Mouse (Mus musculus) heart, embryonic 16.5 days (tissue): ENCODE measurements around the gene Gm10974. TPM values are rescaled to one million over a fixed set of nuclear protein-coding genes. Genes with fewer than 3 reads are reported as not detected.

Experiments used
- ATAC-seq: fragments of 200-750 bp; cut with Nextera tagmentation; replicated peaks from 2 replicates; pipeline ENCODE4 v1.8.0; 2017; ENCODE audit warnings: moderate number of reproducible peaks; ENCODE audit not compliant: insufficient read depth, low FRiP score; ENCODE audit errors: extremely low read depth
- H3K27ac ChIP-seq: fragments of 300-500 bp; sonication (generic); 2 replicates; pipeline ENCODE4 v1.5.1; 2014; ENCODE audit warnings: mild to moderate bottlenecking, low read length, control low read depth, moderate library complexity
- H3K27me3 ChIP-seq: fragments of 300-500 bp; sonication (generic); 2 replicates; pipeline ENCODE4 v1.6.1; 2014; ENCODE audit warnings: low read length, mixed read lengths; ENCODE audit not compliant: control insufficient read depth, insufficient read depth
- H3K36me3 ChIP-seq: fragments of 300-500 bp; sonication (generic); 2 replicates; pipeline ENCODE4 v1.6.1; 2014; ENCODE audit not compliant: control insufficient read depth, insufficient read depth
- H3K4me1 ChIP-seq: fragments of 300-500 bp; sonication (generic); 2 replicates; pipeline ENCODE4 v1.6.1; 2014; ENCODE audit warnings: low read length, mixed read lengths; ENCODE audit not compliant: control insufficient read depth, insufficient read depth
- H3K4me2 ChIP-seq: fragments of 300-500 bp; sonication (generic); 2 replicates; pipeline ENCODE4 v1.6.1; 2014; ENCODE audit warnings: low read depth, mild to moderate bottlenecking, control low read depth, low read length
- H3K4me3 ChIP-seq: fragments of 300-500 bp; sonication (generic); 2 replicates; pipeline ENCODE4 v1.5.1; 2014; ENCODE audit warnings: mild to moderate bottlenecking, control low read depth, low read length
- H3K9ac ChIP-seq: fragments of 300-500 bp; sonication (generic); 2 replicates; pipeline ENCODE4 v1.6.1; 2014; ENCODE audit warnings: low read length, control low read depth
- H3K9me3 ChIP-seq: fragments of 300-500 bp; sonication (generic); replicated peaks from 2 replicates; pipeline ENCODE4 v1.6.1; 2016; ENCODE audit warnings: low read length; ENCODE audit not compliant: control insufficient read depth
- WGBS: fragments of 180-500 bp; shearing (Covaris S2); extraction: QIAGEN DNeasy Blood & Tissue Kit; methylation state at CpG from one replicate; pipeline ENCODE4 v1.1.7; 2014; 5-methylcytosine and 5-hydroxymethylcytosine counted together
- microRNA-seq: library from miRNA; unstranded; fragments of <30 nt; microRNA quantifications from one replicate; pipeline ENCODE4, GENCODE M21; 2017
- polyA plus RNA-seq: library from polyadenylated mRNA; unstranded; fragments of >200 nt; fragmentation: Nextera tagmentation; extraction: Ambion mirVana; gene quantifications from 2 replicates; pipeline ENCODE4 v1.2.1, GENCODE M21; 2015

Gm10974 gene
- polyA plus RNA-seq, 1 experiment from 2014 or later: not detected

GRCm38 (mm10) chr7:66434453-66434935, 68.8 kb downstream of the Gm10974 start:
- Histone ChIP-seq H3K27ac (no peak overlapping the region), H3K4me1 (peaks cover 7% of the 10 kb centered on the region), H3K36me3 (no peaks in the 10 kb centered on the region), H3K27me3 (no peaks in the 10 kb centered on the region), H3K4me2 (no peak overlapping the region), H3K9me3 (no peaks in the 10 kb centered on the region), H3K4me3 (no peak overlapping the region), H3K9ac (no peak overlapping the region)
- ATAC-seq: no peak
- 36% methylated on average over 10 of the region's 10 CpGs for WGBS

Small RNA genes lying within 50 kb of the gene (microRNA-seq; reads per million reads assigned to microRNA genes)
- 0.79 reads per million for gene Mir7057

Other genes starting within 250 kb of the Gm10974 start
- gene Lrrk1, start 22.4 kb downstream of the Gm10974 start, polyA plus RNA-seq: 8.4 and 11.4 TPM in 2 replicates
- gene Aldh1a3, start 61.6 kb downstream of the Gm10974 start, polyA plus RNA-seq: 1.8 and 2.0 TPM in 2 replicates